Mouse (Mus musculus): ENCODE measurements around the gene Zfp523.
"Not testable (repeated sequence)": the region's sequence is repeated elsewhere in the genome, so short reads cannot be mapped to it uniquely, and the experiment has no call there.

Zfp523 gene

DNA sequence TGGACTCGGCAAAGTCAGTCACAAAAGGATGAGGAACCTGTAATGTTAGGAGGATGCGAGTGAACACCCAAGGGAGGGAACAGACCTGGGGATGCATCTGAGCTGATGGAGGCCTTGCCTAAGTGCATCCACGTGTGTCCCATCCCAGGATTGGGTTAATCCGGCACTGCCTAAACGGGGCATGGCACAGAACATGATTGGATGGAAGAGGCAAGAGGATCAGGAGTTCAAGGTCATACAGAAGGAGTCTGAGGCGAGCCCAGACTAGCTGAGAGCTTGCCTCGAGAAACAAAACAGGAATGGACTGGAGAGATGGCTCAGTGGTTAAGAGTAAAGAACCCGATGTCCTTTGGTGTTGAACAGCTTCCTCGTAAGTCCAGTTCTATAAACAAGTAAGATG is 35.5 kb downstream of the Zfp523 start:
- no peak for DNase-seq

DNA sequence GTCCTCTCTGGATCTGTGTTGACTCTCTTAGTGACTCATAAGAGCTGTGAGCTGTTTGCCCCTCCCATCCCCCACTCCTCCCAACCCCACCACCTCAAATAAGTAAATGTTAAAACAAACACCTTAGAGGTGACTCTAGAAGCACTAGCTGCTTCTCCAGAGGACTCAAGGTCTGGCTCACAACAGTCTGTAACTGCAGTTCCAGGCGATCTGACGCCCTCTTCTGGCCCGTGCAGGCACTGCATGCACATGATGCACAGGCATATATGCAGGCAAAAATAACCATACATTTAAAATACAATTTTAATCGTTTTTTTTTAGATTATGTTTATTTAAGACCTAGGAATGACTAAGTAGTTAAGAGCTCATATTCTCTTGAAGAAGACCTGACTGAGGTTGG is 36.3 kb downstream of the Zfp523 start:
- peak; percentile 51 to 56 for DNase-seq

DNA sequence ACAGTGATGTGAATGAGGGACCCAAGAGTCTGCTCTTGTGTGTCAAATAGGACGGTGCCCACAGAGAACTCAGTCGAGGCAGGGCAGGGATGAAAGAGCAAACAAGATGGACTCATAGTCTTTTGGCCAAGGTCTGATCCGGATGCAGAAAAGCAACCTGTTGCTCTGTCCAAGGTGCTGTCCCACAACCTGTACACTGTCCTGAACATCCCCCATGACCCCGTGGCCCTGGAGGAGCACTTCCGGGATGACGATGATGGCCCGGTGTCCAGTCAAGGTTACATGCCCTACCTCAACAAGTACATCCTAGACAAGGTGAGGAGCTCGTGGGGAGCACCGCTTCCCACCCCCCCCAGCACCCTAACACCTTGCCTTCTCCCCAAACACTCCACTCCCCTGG is 39.9 kb downstream of the Zfp523 start:
- no peak for DNase-seq

DNA sequence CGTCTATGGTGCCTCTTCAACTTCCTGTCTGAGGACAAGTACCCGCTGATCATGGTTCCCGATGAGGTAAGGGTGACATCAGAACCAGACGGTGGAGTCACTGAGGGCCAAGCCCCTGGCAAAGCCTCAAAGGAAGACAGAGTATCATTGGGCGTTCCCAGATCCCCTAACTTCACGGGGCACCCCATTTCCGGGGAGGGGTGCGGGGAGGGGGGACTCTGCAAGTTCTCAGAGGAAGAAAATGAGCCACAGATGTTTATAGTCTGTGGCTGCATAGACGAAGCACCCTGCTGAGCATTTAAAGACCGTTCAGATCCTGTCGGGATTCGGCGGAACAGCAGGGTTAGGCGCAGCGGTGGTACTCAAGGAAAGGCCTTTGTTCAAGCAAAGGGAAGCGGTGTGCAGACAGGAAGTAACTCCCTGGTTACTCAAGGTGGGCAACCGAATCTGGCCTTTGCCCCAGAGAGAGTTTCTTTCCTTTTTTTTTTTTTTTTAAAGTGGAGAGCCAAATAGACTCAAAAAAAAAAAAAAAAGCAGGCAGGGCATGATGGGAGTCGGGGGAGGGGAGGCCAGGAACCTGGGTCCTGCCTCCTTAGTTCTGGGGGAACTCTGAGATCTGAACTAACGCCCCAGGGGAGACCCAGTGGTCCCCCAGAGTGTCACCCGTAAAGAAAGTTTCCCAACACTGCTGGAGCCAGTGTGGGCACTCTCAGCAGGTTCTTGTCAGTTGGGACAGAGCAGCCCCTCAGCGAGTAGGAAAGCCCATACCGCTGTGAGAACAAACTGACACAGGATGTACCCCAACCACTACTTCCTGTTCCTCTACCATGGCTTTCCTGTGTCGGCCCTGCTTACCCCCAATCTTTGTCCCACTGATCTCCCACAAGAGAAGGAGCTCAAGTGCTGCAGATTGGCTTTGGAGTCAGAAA is 41.1 kb downstream of the Zfp523 start:
- peak in 1 of 2 experiments; percentile 48 for DNase-seq

DNA sequence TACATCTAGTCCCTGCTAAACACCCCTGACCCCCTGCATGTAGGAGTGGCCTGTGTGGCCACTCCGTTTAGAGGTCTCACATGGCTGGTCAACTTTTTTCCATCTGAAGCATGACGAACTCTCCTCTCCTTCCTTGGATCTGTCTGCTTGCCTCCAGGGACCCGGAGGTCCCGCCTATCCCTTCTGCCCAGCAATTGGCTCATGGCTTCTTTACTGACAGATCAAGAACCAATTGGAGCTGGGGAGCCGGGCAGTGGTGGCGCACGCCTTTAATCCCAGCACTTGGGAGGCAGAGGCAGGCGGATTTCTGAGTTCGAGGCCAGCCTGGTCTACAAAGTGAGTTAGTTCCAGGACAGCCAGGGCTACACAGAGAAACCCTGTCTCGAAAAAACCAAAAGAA is 45.5 kb downstream of the Zfp523 start:
- not testable (repeated sequence) for DNase-seq

DNA sequence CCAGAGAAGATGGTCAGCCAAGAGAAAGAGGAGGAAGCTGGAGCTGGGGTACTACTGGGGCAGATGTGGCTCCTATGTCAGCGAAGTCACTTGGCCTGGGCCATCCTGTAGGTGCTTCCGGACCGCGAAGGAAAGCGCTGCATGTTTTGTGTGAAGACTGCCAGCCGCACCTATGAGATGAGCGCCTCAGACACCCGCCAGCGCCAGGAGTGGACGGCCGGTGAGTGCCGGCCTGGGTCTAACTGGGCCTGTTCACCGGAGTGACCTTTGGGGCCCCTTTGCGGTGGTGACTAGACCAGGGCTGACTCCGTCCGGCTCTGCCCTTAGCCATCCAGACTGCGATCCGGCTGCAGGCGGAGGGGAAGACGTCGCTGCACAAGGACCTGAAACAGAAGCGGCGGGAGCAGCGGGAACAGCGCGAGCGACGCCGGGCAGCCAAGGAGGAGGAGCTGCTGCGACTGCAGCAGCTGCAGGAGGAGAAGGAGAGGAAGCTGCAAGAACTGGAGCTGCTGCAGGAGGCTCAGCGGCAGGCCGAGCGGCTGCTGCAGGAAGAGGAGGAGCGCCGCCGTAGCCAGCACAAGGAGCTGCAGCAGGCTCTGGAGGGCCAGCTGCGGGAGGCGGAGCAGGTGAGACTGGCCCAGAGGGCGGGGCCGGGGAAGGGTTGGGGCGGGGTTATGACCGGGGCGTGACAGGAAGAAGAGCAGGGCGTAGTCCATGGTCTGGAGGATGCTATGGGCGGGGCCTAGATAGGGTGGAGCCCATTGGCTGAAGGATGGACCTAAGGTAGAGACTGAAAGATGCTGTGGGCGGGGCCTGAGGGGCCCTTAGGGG is 46.8 kb downstream of the Zfp523 start:
- DNase-seq = peak; percentile 98

DNA sequence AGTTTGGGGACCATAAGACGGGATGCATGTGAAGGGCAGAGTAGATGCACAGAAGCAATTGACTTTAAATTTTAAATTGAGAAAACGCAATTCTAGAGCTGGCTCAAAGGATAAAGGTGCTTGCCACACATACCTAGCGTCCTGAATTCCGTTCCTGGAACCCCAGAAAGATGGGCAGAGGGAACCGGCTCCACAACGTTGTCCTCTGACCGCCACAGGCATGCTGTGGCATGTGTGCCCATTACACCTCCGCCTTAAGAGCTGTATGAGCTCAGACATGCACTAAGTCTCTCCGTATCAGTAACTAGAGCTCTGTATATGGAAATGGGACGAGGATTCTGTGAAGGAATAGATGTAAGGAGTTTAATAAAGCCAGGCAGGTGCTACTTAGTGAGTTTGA is 47.7 kb downstream of the Zfp523 start:
- DNase-seq = no peak

DNA sequence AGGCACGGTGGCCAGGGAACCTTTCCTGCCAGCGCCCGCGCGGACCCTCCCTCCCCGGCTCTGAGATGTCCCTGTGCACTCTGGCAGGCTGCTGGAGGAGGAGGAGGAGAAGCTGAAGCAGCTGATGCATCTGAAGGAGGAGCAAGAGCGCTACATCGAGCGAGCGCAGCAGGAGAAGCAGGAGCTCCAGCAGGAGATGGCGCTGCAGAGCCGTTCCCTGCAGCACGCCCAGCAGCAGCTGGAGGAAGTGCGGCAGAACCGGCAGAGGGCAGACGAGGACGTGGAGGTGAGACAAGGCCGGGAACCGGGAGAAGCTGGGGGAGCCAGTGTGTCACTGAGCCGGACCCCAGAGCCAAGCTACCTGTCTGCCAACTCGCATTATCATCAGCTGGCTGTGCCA is 49.1 kb downstream of the Zfp523 start:
- DNase-seq = peak; percentile 97

DNA sequence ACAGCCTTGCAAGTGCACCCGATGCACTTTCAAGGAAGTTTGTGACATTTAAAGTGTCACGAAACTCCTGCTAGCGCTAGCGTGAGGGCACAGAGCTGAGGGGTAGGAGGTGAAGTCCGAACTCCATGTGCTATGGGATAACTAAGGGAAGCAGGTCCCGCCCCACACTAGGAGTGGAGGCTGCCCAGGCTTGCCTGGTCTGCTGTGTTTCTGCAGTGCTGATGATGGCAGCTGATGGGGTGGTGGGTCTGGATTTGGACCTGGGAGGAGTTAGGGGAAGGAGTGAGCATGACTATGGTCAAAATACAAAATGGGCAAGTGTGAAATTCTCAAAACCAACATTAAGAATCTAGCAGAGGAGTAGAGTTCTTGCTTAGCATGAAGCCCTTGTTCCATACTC is 53.6 kb downstream of the Zfp523 start:
- no peak for DNase-seq

DNA sequence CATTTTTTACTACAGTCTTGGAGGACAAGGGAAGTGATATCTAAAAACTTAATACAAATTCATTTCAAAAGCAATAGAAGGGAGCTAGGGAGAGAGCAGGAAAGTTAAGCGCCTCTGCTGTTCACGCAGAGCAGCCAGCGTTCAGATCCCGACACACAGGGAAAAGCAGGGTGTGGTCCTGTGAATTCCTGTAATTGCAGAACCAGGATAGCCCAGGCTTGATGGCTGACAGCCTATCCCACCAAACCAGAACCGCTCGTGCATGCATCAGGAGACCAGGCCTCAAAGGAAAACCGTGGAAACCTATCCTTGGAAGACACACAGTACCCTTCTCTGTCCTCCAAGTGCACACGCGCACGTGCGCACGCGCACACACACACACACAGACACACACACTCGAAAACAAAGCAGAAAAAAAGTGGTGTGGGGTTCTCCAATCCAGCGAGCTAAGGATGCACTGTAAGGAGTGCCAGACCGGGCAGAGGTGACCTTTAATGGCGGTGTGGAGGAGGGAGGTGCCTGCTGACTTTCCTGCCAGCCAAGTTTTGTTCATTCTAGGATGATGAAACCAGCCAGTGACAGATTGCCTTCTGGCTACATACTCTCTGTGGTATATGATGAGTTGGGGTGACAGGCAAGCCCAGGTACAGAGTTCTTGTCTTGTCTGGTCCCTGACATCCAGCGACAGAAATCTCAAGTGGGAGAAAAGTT is 54.3 kb downstream of the Zfp523 start:
- DNase-seq = no peak

DNA sequence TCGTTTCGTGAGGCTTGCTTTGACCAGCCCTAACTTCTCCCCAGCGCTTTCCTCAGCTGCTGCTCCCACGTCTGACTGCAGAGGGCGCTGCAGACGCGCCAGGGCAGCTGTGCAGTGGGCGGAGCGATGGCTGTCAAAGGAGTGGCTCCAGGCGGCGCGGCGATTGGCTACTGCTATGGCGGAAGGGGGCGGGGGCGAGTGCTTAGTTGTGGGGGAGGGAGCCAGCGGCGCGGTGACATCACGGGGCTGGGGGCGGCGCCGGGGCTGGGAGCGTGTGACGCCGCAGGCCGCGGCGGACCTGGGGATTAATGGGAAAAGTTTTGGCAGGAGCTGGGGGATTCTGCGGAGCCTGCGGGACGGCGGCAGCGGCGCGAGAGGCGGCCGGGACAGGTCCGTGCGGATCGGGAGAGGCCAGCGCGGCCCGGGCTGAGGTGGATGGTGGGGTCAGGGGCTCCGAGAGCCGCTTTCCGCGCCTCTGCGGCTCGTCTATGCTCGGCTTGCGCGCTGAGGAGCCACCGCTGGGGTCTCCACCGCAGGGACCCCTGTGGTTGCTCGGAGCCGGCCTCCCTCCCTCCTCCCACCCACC is 55.6 kb downstream of the Zfp523 start, which contains the start of gene Ppard:
Gene Ppard, plus strand, starts transcription at position 226 of the 586 bp plus-strand sequence.
- DNase-seq = peak; percentile 100

DNA sequence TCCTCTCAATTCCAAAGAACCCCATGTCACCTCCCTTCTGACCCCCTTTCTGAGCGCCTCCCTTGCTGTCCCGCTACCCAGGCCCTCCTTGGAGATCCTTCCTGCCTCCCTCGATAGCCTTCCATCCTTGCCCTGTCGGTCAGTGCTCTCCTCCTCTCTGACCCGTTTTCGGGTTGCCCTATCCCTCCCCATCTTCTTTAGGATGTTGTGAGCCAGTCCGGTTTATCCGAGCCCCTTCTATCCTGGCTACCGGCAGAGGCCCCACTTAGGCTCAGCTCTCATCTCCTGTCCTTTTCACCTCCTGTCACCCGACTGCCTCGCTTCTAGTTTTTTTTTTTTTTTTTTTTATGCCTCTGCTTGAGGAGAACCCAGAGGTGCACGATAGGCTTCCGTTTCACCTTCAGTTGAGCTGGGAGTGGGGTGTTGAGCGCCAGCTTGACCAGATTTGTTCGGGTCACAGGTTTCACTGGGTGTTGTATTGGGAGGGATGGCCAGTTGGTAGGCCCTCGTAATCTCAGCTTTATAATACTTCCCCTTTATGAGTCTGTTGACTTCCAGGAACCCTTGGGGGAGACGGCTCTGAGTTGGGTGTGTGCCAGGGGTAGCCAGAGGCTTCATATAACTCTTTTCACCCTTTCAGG is 56.3 kb downstream of the Zfp523 start:
- peak; percentile 57 to 71 for DNase-seq

DNA sequence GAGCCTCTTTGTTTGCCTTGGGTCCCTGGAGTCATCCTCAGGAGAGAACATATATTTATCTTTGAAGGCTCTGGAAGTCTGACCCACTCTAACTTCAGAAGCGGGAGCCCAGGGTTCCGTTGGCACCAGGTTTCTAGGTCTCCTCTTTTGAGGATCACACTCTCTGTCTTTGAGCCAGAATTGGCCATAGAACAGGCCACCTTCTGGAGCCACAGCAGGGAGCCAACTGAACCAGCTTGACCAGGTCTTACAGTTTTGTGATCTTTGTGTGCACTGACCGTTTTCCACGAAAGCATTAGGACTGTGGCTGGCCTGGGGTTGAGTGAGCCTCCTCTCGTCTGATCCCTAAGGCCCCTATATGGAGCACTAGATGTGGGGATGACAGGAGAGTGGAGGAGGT is 57.7 kb downstream of the Zfp523 start:
- DNase-seq = no peak

DNA sequence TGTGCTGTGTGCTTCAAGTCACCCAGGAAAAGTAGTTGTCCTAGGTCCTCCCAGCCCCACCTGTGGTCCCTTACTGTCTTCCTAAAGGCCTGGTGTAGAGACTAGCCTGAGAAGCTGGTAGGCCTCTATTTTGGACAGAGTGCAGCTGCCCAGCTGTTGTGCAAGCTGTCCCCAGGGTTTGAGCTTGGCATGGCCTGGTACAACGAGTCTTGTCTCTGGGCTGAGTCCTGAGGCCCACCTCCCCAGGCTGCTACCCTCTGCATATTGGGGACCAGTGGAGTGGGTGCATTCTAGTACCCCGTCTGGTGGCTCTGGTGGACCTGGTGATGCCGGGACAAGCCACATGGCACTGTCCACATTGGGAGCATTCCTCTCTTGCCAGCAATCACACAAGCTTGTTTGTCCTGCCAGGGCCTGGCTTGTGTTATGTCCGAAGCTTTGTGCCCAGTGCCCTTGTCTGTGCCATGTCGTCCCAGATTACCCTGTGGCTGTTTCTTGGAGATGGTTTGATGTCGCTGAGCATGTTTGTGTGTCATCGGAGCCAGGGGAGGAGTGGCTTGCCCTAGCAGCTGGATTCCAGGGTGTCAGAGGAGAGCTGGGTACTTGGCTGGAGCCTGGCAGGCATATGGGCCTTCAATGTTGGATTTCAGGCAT is 59.2 kb downstream of the Zfp523 start:
- DNase-seq = no peak

DNA sequence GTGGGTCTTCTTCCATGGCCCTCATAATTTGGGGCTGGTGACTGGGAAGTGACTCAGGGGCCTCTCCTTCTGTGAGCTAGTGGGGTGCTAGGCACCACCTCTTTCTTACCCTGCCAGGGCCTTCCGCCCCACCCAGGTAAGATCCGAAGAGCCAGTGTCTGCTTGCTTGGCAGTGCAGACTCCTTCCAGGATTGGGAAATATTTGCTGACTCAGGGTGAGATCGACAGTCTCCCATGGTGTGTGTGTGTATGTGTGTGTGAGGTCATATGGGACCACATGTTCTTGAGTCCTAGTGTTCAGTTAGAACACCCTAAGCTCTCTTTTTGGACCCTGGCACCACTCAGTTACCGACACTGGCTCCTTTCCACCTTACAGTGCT is 59.7 kb downstream of the Zfp523 start:
- no peak for DNase-seq

DNA sequence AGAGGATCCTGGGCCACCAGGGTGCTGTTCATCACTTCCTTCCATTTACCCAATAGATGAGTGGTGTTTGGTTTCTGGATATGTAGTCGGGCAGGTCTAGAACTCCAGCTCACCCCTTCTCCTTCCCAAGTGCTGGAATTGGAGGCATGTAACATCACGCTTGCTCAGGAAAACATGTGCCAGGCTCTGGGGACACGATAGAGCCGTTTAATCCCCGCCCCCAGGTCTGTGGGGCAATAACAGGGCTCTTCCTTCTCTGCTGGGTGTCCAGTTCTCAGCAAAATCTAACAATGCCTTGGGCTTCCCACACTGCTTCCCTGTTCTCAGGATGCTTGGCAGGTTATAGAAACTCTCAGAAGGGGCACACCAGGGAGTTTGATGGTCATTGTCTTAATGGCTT is 60.4 kb downstream of the Zfp523 start:
- no peak for DNase-seq

DNA sequence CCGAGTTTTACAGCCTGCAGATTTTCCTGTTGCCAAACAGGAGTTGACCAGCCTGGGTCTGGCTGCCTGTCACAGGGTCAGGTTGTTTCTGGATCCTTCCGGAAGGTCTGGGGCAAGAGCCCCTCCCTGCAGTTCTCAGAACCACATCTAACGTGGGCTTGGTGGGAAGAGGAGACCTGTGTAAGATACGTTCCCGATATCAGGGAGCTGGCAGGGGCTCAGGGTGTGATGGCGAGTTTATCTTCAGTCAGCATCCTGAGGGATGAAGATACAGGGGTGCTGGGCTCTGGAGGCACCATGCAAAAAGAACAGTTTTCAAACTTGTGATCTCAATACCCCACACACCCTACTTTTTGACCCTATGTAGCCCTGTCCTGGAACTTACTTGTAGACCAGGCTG is 60.9 kb downstream of the Zfp523 start:
- no peak for DNase-seq

DNA sequence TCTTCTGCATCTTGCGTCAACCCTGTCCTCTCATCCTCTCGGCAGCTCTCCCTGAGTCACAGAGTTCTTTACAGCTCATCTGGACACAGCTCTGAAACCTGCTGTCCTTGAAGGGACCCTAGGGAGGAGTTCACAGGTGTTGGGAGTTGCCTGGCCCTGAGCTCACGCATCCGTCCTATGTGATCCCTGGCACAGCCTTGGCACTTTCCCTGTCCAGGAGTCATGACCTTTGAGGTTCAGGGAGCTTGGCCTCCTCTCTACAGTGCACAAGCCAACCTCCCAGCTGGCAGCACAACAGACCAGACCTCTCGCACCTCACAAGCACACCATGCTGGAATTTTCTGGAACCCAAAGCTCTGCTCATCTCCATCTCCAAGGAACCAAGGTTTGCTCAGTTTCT is 63.9 kb downstream of the Zfp523 start:
- DNase-seq = no peak

DNA sequence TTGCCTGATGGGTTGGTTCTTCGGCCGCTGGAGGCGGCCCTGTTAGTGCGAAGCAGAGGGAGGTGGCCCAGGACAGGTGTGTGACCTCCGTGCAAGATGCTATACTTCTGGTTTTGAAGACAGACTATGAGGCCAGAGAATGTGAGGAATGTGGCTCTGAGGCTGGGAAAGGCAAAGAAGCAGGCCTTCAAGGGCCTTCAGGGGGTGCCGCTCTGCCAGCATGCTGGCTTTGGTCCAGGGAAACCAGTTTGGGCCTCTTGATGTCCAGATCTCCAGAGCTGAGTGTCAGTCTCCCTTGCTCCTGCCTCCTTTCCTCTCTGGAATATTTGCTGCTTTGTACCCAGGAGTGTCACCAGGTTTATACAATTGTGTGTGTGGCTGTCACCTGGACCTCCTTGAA is 65.4 kb downstream of the Zfp523 start:
- DNase-seq = no peak

DNA sequence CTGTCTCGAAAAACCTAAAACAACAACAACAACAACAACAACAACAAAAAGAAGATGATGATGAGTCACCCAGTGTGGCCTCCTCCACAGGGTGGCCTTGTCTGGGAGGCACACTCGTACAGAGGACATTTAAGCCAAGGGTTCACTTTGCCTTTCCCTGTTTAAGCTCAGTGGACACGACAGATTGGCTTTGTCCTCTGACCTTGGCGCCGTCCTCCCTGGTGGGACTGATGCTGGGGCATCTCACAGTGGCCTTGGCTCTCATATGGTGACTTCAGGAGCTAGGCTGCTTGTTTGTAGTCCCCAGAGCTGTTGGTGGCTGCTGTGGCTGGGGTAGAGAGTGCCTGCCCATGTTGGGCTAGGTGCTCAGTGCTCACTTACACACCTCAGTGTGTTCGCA is 67.3 kb downstream of the Zfp523 start:
- DNase-seq = no peak

DNA sequence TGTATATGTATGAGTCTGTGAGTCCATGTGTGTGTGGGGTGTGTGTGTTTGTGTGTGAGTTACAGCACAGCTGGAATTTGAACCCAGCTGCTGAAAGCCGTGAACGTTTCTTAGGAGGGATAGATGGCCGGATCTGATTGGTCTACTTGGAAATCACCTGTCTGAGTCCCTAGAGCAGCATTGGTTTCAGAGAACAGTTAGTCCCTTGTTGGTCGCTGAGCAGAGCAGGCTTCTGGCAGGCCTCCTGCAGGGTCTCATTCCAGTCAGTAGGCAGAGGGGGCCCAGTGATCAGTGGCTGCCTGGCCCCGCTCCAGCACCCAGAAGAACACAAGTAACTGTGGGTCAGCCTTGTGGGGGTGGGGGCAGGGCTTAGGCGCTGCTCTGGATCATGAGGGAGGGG is 67.8 kb downstream of the Zfp523 start:
- peak in 1 of 2 experiments; percentile 47 for DNase-seq

DNA sequence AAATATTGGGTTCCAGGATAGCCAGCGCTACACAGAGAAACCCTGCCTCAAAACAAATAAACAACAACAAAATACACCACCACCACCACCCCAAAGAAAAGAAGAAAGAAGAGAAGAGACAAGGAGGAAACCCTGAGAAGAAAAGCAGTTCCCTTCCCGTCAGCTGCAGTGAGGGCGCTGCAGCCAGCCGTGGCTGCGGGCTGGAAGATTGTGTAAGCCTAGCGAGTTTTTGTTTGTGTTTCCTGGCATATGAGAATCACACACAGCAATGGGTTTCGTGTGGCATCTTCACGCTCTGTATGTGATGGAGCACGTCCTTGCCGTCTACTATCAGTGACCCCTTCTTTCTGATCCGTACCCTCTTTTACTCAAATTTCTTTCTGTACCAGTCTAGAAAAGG is 69.7 kb downstream of the Zfp523 start:
- DNase-seq = no peak

All from kidney, postnatal 4 days (tissue).